Mouse (Mus musculus) heart, postnatal 10 days (tissue): ENCODE results near the gene Fzd5. TPM values are rescaled to one million over a fixed set of nuclear protein-coding genes. Genes with fewer than 3 reads are reported as not detected.

Experiments used
- DNase-seq, 2 experiments: peaks; one replicate each; pipeline ENCODE4 v3.0.0; 2021
- intact Hi-C: fragments of 180-260 bp; cut with DNase I; formaldehyde crosslinking; loops from one replicate; pipeline ENCODE4 v1.15.1; 2025
- total RNA-seq, 2 experiments: library from RNA; stranded (reverse); gene quantifications; 2 replicates each; pipeline ENCODE4 v1.2.3; 2021

The Fzd5 gene
- total RNA-seq, 2 experiments from 2014 or later = 6.4 to 7.9 TPM

GRCm38 (mm10) chr1:64690213-64691013 is 47.1 kb downstream of the Fzd5 start, which contains the start of gene Ccnyl1:
Ccnyl1 (plus strand) TSS chr1:64690455.
- peak; percentile 99 for DNase-seq
- intact Hi-C loops = loop anchor here (1.0 to 10.0 kb wide), 4 partner anchors 31 to 243 kb away; partner anchors contain the start of genes Creb1 and Mettl21a

GRCm38 (mm10) chr1:64689561-64690212 is 47.9 kb downstream of the Fzd5 start:
- intact Hi-C loops = loop anchor here (5.0 to 10.0 kb wide), 2 partner anchors 155 to 242 kb away; partner anchors contain the start of gene Creb1
- DNase-seq = no peak

- intact Hi-C loops = no loop called here
- DNase-seq = no peak
Measured at GRCm38 (mm10) chr1:64688046-64688445, 49.5 kb downstream of the Fzd5 start.

- intact Hi-C loops = no loop called here
- no peak for DNase-seq
Measured at GRCm38 (mm10) chr1:64684440-64684839, 53.1 kb downstream of the Fzd5 start.

GRCm38 (mm10) chr1:64683039-64683438 is 54.5 kb downstream of the Fzd5 start:
- intact Hi-C loops = no loop called here
- no peak for DNase-seq

- intact Hi-C loops = no loop called here
- DNase-seq = no peak
Measured at GRCm38 (mm10) chr1:64681499-64681898, 56.1 kb downstream of the Fzd5 start.

Other genes starting within 250 kb of the Fzd5 start
- gene Creb1, start 205.1 kb downstream of the Fzd5 start, total RNA-seq = 10 to 100 TPM; 31.2 to 36.9 TPM
- 10 to 100 TPM in 1 of 2 experiments, 1 to 10 TPM in 1; 6.7 to 10.6 TPM for gene Mettl21a, start 120.5 kb downstream of the Fzd5 start, total RNA-seq
- 10 to 100 TPM; 24.0 to 27.6 TPM for gene Ccnyl1, start 47.3 kb downstream of the Fzd5 start, total RNA-seq
- gene Plekhm3, start 219.1 kb upstream of the Fzd5 start, total RNA-seq = 10 to 100 TPM in 1 of 2 experiments, 1 to 10 TPM in 1; 8.8 to 10.7 TPM